Mouse (Mus musculus) olfactory bulb, adult 2 months (tissue): ENCODE data around the gene Prkar2b. TPM values are rescaled to one million over a fixed set of nuclear protein-coding genes. Genes with fewer than 3 reads are reported as not detected.

Experiments used
- H3K27ac ChIP-seq: fragments of 200-500 bp; 2 replicates; pipeline ENCODE4 v1.5.1; 2012; ENCODE audit warnings: low read depth, low read length; ENCODE audit not compliant: insufficient read depth
- H3K4me1 ChIP-seq: fragments of 200-500 bp; 2 replicates; pipeline ENCODE4 v1.6.1; 2012; ENCODE audit warnings: low read length; ENCODE audit not compliant: control insufficient read depth, insufficient read depth
- H3K4me3 ChIP-seq: fragments of 200-500 bp; 2 replicates; pipeline ENCODE4 v1.5.1; 2012; ENCODE audit warnings: mild to moderate bottlenecking, low read depth, low read length, moderate library complexity; ENCODE audit not compliant: insufficient read depth
- CTCF ChIP-seq: fragments of 200-500 bp; IDR thresholded peaks from 2 replicates; pipeline ENCODE4 v1.5.1; 2012; ENCODE audit warnings: low read depth, mild to moderate bottlenecking, low read length, moderate library complexity; ENCODE audit not compliant: insufficient read depth
- POLR2A ChIP-seq: fragments of 200-500 bp; IDR thresholded peaks from 2 replicates; pipeline ENCODE4 v1.6.1; 2012; ENCODE audit warnings: mild to moderate bottlenecking, low read depth, low read length, moderate library complexity; ENCODE audit not compliant: insufficient read depth
- WGBS: fragments of 180-500 bp; shearing (Covaris S2); methylation state at CpG from one replicate; pipeline ENCODE4 v1.1.7; 2018; 5-methylcytosine and 5-hydroxymethylcytosine counted together
- polyA plus RNA-seq: library from polyadenylated mRNA; stranded (reverse); fragments of >200 nt; gene quantifications from 2 replicates; pipeline ENCODE4 v1.2.4, GENCODE M21; 2012; ENCODE audit warnings: low replicate concordance; ENCODE audit not compliant: missing spikeins, insufficient read depth, insufficient read length

Prkar2b gene
- polyA plus RNA-seq, 1 experiment: not detected

DNA sequence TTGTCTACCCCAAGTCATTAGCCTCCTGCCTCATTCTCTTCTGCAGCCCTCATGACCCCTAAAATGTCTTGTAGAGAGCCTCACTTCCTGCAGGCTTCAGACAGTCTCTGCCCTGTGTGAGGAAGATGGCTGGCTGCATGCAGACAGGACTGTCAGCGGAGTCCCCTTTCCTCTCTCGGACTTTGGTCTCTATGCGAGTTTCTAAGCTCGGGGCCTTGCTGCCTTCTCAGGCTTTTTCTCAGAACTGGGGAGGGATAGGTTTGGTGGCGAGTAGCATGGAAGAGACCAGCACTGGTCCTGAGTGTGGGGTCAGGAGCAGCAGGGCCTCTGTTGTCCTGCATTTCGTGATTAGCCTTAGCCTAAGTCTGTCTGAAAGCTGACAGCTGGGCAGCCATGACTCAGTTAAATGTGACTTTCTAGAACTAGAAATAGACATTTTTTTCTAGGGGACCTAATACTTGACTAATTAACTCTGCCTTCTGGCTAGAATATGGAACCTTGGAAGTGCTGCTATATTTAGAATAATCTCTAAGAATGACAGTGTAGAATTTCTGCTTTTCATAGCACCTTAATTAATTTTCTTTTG is 148.0 kb downstream of the Prkar2b start:
- Histone ChIP-seq H3K4me1 (peaks cover 7% of the 10 kb centered on the region), H3K4me3 (no peak overlapping the region), H3K27ac (no peak overlapping the region)
- TF ChIP-seq POLR2A (no peak), CTCF (no peak)
- WGBS: 86% methylated on average over 6 of the region's 6 CpGs

Other genes starting within 250 kb of the Prkar2b start
- not detected in 2 replicates for gene Hbp1, start 110.8 kb downstream of the Prkar2b start, polyA plus RNA-seq
- gene Pik3cg, start 147.4 kb upstream of the Prkar2b start, polyA plus RNA-seq: not detected in 2 replicates